Mouse (Mus musculus) kidney, embryonic 14.5 days (tissue): ENCODE measurements around the gene Zdhhc14. TPM values are rescaled to one million over a fixed set of nuclear protein-coding genes. Genes with fewer than 3 reads are reported as not detected.
A peak's percentile ranks its signal among the peaks of the same experiment; 100 is the strongest.

Source experiments
- ATAC-seq: fragments of 200-750 bp; cut with Nextera tagmentation; 2 replicates; pipeline ENCODE4 v1.8.0; 2017; ENCODE audit warnings: moderate number of reproducible peaks, mild to moderate bottlenecking, moderate TSS enrichment, moderate library complexity; ENCODE audit not compliant: low FRiP score, low TSS enrichment
- H3K27ac ChIP-seq: fragments of 300-500 bp; sonication (generic); 2 replicates; pipeline ENCODE4 v1.5.1; 2014; ENCODE audit warnings: low read depth, mild to moderate bottlenecking, low read length, moderate library complexity, mixed read lengths
- H3K27me3 ChIP-seq: fragments of 300-500 bp; sonication (generic); 2 replicates; pipeline ENCODE4 v1.6.1; 2014; ENCODE audit warnings: mild to moderate bottlenecking, low read length; ENCODE audit not compliant: control insufficient read depth, insufficient read depth
- H3K36me3 ChIP-seq: fragments of 300-500 bp; sonication (generic); 2 replicates; pipeline ENCODE4 v1.6.1; 2014; ENCODE audit warnings: low read length, mixed read lengths; ENCODE audit not compliant: control insufficient read depth, insufficient read depth
- H3K4me1 ChIP-seq: fragments of 300-500 bp; sonication (generic); 2 replicates; pipeline ENCODE4 v1.6.1; 2014; ENCODE audit warnings: low read length, mixed read lengths; ENCODE audit not compliant: control insufficient read depth, insufficient read depth
- H3K4me2 ChIP-seq: fragments of 300-500 bp; sonication (generic); replicated peaks from 2 replicates; pipeline ENCODE4 v1.6.1; 2014; ENCODE audit warnings: low read depth, mild to moderate bottlenecking, low read length
- H3K4me3 ChIP-seq: fragments of 300-500 bp; sonication (generic); 2 replicates; pipeline ENCODE4 v1.5.1; 2014; ENCODE audit warnings: mild to moderate bottlenecking, low read length
- H3K9ac ChIP-seq: fragments of 300-500 bp; sonication (generic); 2 replicates; pipeline ENCODE4 v1.6.1; 2014; ENCODE audit warnings: low read depth, mild to moderate bottlenecking, low read length, moderate library complexity
- H3K9me3 ChIP-seq: fragments of 300-500 bp; sonication (generic); 2 replicates; pipeline ENCODE4 v1.6.1; 2016; ENCODE audit warnings: low read length; ENCODE audit not compliant: control insufficient read depth
- WGBS: fragments of 180-500 bp; shearing (Covaris S2); extraction: QIAGEN DNeasy Blood & Tissue Kit; methylation state at CpG from one replicate; pipeline ENCODE4 v1.1.7; 2014; 5-methylcytosine and 5-hydroxymethylcytosine counted together
- polyA plus RNA-seq: library from polyadenylated mRNA; unstranded; fragments of >200 nt; fragmentation: Nextera tagmentation; extraction: Ambion mirVana; gene quantifications from 2 replicates; pipeline ENCODE4 v1.2.1, GENCODE M21; 2014

Gene Zdhhc14
- polyA plus RNA-seq, 1 experiment from 2014 or later: 2.7 TPM

DNA sequence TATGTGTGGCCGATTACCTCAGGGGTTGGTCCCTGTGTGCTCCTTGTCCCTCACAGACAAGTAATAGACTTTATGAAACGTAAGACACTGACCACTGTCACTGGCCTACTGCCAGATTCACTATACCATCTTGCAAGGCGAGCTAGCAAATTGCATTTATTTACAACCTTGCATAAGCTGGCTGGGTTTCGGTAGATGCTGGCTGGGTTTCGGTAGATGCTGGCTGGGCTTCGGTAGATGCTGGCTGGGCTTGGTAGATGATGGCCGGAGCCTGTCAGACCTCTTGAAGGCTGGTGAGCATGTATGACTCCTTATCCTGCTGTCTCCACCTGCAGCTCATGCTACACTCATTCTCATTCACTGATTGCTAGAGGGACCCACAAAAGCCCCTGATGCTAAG is 200.9 kb downstream of the Zdhhc14 start:
- Histone ChIP-seq H3K4me1 (peaks cover 3% of the 10 kb centered on the region; the same call in 1 of the 2 replicates), H3K36me3 (no peaks in the 10 kb centered on the region), H3K9ac (no peak overlapping the region), H3K9me3 (no peaks in the 10 kb centered on the region), H3K4me2 (no peak overlapping the region), H3K27me3 (no peaks in the 10 kb centered on the region), H3K4me3 (no peak overlapping the region), H3K27ac (no peak overlapping the region)
- WGBS: 65% methylated on average over 7 of the region's 7 CpGs
- ATAC-seq: no peak

DNA sequence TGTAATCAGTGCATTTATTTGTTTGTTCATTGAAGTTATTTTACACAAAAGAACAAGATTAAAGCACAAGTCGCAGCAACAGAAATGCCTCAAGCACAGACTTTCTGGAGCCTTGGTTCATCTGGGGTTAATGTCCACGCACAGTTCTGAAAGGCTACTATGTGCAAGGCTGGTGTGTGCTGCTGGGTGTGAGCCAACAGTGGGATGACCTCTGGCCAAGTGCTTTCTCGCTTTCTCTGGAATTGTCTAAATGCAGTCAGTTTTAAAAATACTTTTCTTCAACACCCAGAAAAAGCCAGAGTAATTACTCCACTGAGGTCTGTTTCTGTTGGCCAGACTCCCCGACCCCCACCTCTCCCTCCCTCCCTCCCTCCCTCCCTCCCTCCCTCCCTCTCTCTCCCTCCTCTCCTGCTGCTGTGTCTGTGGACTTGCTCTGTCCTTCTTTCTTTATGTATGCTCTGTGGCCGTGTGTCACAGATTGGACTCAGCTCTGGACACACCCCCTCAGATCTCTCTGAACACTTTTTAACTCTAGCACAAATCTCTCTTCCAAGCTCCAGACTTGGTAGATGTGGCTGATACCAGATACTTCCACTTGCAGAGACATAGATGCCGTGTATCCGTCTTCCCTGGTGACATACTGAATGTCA is 206.2 kb downstream of the Zdhhc14 start:
- Histone ChIP-seq H3K4me2 (no peak overlapping the region), H3K27ac (0 out of 2 replicates have a peak overlapping the region, but pooled peaks have one; percentile 11), H3K27me3 (no peaks in the 10 kb centered on the region), H3K36me3 (no peaks in the 10 kb centered on the region), H3K4me3 (no peak overlapping the region), H3K9me3 (no peaks in the 10 kb centered on the region), H3K9ac (no peak overlapping the region), H3K4me1 (peaks cover 5% of the 10 kb centered on the region; the same call in 1 of the 2 replicates)
- ATAC-seq: peak; percentile 83
- 47% methylated on average over 7 of the region's 7 CpGs for WGBS

DNA sequence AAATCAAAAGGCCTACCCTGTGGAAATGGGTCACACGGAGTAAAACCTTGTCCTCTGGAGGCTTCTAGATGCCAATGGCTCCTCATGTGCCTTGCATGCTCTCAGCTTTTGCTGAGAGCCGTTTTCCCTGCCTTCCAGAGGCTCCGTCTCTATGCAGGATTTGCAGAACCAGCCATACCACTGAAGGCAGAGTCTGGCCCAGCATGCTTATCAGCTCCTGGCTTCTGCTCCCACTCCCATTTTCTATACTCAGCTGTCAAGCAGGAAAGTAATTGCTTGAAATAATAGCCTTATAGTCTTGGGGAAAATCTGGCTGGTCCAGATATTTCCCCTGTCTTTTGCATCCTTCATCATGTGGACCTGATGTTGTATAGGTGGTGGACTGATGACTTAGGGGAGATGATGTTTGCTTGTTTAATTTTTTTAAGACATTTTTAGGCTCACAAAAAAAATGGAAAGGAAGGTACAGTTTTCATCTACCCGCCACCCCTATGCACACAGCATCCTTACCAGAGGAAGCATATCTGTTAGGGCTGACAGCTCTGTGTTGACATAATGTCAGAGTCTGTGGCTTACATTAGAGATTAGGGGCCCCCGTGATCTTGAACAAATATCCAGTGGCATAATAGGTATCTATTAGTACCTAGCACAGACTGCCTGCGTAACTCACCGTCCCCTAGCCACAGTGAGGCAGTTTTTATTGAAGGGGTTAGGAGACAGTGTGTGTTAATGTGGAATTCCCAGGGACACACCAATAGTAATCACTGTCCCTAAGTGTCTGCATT is 218.2 kb downstream of the Zdhhc14 start:
- ATAC-seq: no peak
- Histone ChIP-seq H3K9ac (no peak overlapping the region), H3K4me3 (no peak overlapping the region), H3K9me3 (no peaks in the 10 kb centered on the region), H3K4me2 (no peak overlapping the region), H3K36me3 (no peaks in the 10 kb centered on the region), H3K4me1 (peaks cover 2% of the 10 kb centered on the region; the same call in 1 of the 2 replicates), H3K27ac (no peak overlapping the region), H3K27me3 (no peaks in the 10 kb centered on the region)
- 57% methylated on average over 7 of the region's 7 CpGs for WGBS

DNA sequence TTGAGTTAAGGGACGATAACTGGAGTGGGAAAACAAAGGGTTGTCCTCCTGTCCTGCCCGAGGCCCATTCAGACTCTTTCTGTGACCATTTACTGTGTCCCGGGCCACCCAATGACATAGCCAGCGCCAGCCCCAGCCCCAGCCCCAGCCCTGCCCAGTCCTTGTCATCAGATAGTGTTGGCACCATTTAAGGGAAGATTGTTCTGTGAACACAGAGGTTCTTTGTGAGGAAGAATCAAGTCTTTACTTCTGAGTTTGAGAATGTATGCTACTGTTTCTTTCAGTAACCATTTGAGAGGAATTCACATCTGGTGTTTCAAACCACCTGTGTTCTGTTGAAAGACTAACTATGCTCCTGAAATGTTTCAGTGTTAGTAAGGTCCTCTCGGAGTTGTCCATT is 219.5 kb downstream of the Zdhhc14 start:
- no peaks in the 10 kb centered on the region for H3K9me3 ChIP-seq
- no peak overlapping the region for H3K4me2 ChIP-seq
- no peaks in the 10 kb centered on the region for H3K27me3 ChIP-seq
- 86% methylated on average over 5 of the region's 5 CpGs for WGBS
- no peak for ATAC-seq
- no peak overlapping the region for H3K27ac ChIP-seq
- H3K4me3 ChIP-seq: no peak overlapping the region
- H3K36me3 ChIP-seq: no peaks in the 10 kb centered on the region
- peaks cover 2% of the 10 kb centered on the region; the same call in 1 of the 2 replicates for H3K4me1 ChIP-seq
- no peak overlapping the region for H3K9ac ChIP-seq

DNA sequence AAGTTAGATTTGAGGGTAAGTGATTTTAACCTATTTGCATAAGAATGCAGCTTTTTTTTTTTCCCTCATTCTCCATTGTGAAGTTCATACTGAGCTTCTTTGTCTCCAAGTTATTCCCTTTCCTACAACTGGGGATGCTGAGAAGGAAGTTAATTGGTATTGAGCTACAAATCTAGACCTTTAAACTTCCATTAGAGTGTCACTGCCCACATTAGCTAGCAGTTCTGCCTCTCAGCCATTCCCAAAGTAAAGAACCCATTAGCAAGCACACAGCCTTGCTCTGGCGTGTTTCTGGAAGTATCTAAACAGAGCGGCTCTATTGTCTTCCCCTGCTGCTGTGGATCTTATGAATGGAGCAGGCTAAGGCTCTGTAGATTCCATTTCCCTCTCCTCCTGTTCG is 220.8 kb downstream of the Zdhhc14 start:
- Histone ChIP-seq H3K27me3 (no peaks in the 10 kb centered on the region), H3K9ac (no peak overlapping the region), H3K27ac (no peak overlapping the region), H3K36me3 (no peaks in the 10 kb centered on the region), H3K4me2 (no peak overlapping the region), H3K4me1 (peaks cover 2% of the 10 kb centered on the region; the same call in 1 of the 2 replicates), H3K9me3 (no peaks in the 10 kb centered on the region), H3K4me3 (no peak overlapping the region)
- WGBS: 79% methylated on average over 3 of the region's 3 CpGs
- no peak for ATAC-seq

DNA sequence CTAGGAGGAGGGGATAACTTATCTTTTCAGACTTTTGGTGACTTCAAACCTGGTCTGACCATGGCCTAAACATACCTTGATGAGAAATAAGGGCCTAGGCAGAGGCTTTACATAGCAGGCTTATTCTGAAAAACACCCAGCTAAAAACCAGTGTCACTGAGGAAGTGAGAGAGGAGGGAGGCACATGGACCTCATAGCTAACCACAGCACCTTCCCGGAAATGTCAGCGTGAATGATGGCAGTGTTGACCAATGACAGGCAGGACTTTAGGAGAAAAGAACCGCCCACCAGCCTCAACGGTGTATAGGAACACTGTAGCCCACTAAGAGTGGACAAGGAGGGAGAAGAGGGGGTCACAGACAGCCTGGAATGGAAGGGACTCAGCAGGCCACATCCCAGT is 224.6 kb downstream of the Zdhhc14 start:
- H3K9me3 ChIP-seq: no peaks in the 10 kb centered on the region
- WGBS: 73% methylated on average over 4 of the region's 4 CpGs
- H3K9ac ChIP-seq: no peak overlapping the region
- ATAC-seq: no peak
- H3K27me3 ChIP-seq: no peaks in the 10 kb centered on the region
- no peak overlapping the region for H3K4me2 ChIP-seq
- H3K4me1 ChIP-seq: no peaks in the 10 kb centered on the region
- H3K36me3 ChIP-seq: no peaks in the 10 kb centered on the region
- H3K27ac ChIP-seq: no peak overlapping the region
- no peak overlapping the region for H3K4me3 ChIP-seq

DNA sequence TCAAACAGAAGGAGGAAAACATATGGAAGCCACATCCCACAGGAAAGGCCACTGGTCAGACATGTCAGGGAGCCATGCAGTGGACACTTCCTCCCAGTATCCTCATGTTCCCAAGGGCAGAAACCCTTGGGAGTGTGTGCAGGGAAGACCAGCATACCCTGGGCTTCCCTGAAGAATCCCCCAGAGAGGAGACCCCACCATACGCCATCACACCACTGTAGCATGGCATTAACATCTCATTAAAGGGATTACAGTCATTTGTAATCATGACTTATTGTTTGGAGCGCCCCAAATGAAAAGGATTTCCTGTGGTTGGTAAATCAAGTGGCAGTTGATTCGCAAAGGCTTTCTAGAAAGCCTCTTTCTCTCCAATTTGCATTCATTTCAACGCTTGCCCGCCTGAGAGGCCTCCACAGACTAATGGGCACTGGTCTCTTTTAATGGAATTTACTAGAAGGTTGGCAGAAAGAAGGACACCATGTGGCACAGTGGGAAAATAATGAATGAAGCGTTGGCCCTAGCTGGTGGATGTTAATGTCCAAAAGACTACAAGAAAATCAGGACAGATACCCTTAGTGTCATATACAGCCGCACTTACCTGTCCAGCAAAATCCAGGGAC is 226.5 kb downstream of the Zdhhc14 start:
- Histone ChIP-seq H3K36me3 (no peaks in the 10 kb centered on the region), H3K4me3 (no peak overlapping the region), H3K9ac (no peak overlapping the region), H3K27ac (no peak overlapping the region), H3K4me2 (no peak overlapping the region), H3K4me1 (no peaks in the 10 kb centered on the region), H3K9me3 (no peaks in the 10 kb centered on the region), H3K27me3 (no peaks in the 10 kb centered on the region)
- 73% methylated on average over 7 of the region's 7 CpGs for WGBS
- no peak for ATAC-seq

DNA sequence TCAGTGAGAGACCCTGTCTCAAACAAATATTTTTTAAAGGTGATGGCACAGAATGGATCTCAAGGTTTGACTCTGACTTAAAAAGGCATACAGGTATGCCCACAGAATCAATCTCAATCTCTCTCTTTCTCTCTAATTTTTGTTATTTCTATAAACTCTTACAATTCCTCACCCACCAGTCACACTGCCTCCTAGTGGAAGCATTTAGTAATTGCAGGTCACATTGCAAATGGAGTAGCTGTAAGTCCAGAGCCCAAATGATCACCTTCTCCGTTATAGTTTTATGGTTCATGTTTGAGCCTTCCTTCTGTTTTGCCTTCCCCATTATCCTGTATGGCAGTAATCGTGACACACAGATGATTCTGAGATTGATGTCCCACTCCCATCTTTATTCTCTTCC is 230.4 kb downstream of the Zdhhc14 start:
- H3K4me2 ChIP-seq: no peak overlapping the region
- H3K36me3 ChIP-seq: no peaks in the 10 kb centered on the region
- no peak overlapping the region for H3K27ac ChIP-seq
- H3K9me3 ChIP-seq: no peaks in the 10 kb centered on the region
- no peaks in the 10 kb centered on the region for H3K4me1 ChIP-seq
- no peak for ATAC-seq
- H3K27me3 ChIP-seq: no peaks in the 10 kb centered on the region
- WGBS: 91% methylated on average over 2 of the region's 2 CpGs
- H3K9ac ChIP-seq: no peak overlapping the region
- H3K4me3 ChIP-seq: no peak overlapping the region
